Mouse (Mus musculus) hindbrain, embryonic 16.5 days (tissue): ENCODE data around the gene Lrrk2. TPM values are rescaled to one million over a fixed set of nuclear protein-coding genes. Genes with fewer than 3 reads are reported as not detected.

Source experiments
- ATAC-seq: fragments of 200-750 bp; cut with Nextera tagmentation; 2 replicates; pipeline ENCODE4 v1.8.0; 2017; ENCODE audit warnings: moderate TSS enrichment, moderate library complexity
- H3K27ac ChIP-seq: fragments of 300-500 bp; sonication (generic); 2 replicates; pipeline ENCODE4 v1.5.1; 2014; ENCODE audit warnings: low read depth, mild to moderate bottlenecking, control low read depth, low read length, moderate library complexity
- H3K27me3 ChIP-seq: fragments of 300-500 bp; sonication (generic); replicated peaks from 2 replicates; pipeline ENCODE4 v1.6.1; 2014; ENCODE audit warnings: low read length; ENCODE audit not compliant: control insufficient read depth, insufficient read depth
- H3K36me3 ChIP-seq: fragments of 300-500 bp; sonication (generic); 2 replicates; pipeline ENCODE4 v1.6.1; 2014; ENCODE audit warnings: mild to moderate bottlenecking, low read length, moderate library complexity, mixed read lengths; ENCODE audit not compliant: control insufficient read depth, insufficient read depth
- H3K4me1 ChIP-seq: fragments of 300-500 bp; sonication (generic); 2 replicates; pipeline ENCODE4 v1.6.1; 2014; ENCODE audit warnings: low read depth, low read length; ENCODE audit not compliant: control insufficient read depth, insufficient read depth
- H3K4me2 ChIP-seq: fragments of 300-500 bp; sonication (generic); 2 replicates; pipeline ENCODE4 v1.6.1; 2014; ENCODE audit warnings: mild to moderate bottlenecking, low read length, control low read depth, moderate library complexity
- H3K4me3 ChIP-seq: fragments of 300-500 bp; sonication (generic); 2 replicates; pipeline ENCODE4 v1.5.1; 2014; ENCODE audit warnings: mild to moderate bottlenecking, low read length, control low read depth, moderate library complexity
- H3K9ac ChIP-seq: fragments of 300-500 bp; sonication (generic); 2 replicates; pipeline ENCODE4 v1.6.1; 2014; ENCODE audit warnings: low read depth, mild to moderate bottlenecking, control low read depth, low read length, moderate library complexity
- H3K9me3 ChIP-seq: fragments of 300-500 bp; sonication (generic); 2 replicates; pipeline ENCODE4 v1.6.1; 2014; ENCODE audit warnings: mild to moderate bottlenecking, low read length, moderate library complexity; ENCODE audit not compliant: control insufficient read depth
- WGBS: fragments of 180-500 bp; shearing (Covaris S2); extraction: QIAGEN DNeasy Blood & Tissue Kit; methylation state at CpG from one replicate; pipeline ENCODE4 v1.1.7; 2014; 5-methylcytosine and 5-hydroxymethylcytosine counted together
- polyA plus RNA-seq: library from polyadenylated mRNA; unstranded; fragments of >200 nt; fragmentation: Nextera tagmentation; extraction: Ambion mirVana; gene quantifications from 2 replicates; pipeline ENCODE4 v1.2.1, GENCODE M21; 2015

The Lrrk2 gene
- polyA plus RNA-seq, 1 experiment from 2014 or later: 2.4 TPM

- H3K27me3 ChIP-seq: no peaks in the 10 kb centered on the region
- H3K4me3 ChIP-seq: no peak overlapping the region
- no peak overlapping the region for H3K27ac ChIP-seq
- ATAC-seq: no peak
- H3K9ac ChIP-seq: no peak overlapping the region
- H3K4me1 ChIP-seq: no peaks in the 10 kb centered on the region
- H3K4me2 ChIP-seq: no peak overlapping the region
- 67% methylated on average over 7 of the region's 7 CpGs for WGBS
- no peaks in the 10 kb centered on the region for H3K9me3 ChIP-seq
- no peaks in the 10 kb centered on the region for H3K36me3 ChIP-seq
These were observed 29.2 kb upstream of the Lrrk2 start for GRCm38 (mm10) chr15:91643632-91644348.

GRCm38 (mm10) chr15:91650270-91650669, 22.7 kb upstream of the Lrrk2 start:
- Histone ChIP-seq H3K4me2 (no peak overlapping the region), H3K9me3 (no peaks in the 10 kb centered on the region), H3K4me3 (no peak overlapping the region), H3K36me3 (no peaks in the 10 kb centered on the region), H3K4me1 (no peaks in the 10 kb centered on the region), H3K9ac (no peak overlapping the region), H3K27me3 (no peaks in the 10 kb centered on the region), H3K27ac (no peak overlapping the region)
- 65% methylated on average over 3 of the region's 3 CpGs for WGBS
- no peak for ATAC-seq

- H3K4me2 ChIP-seq: no peak overlapping the region
- no peak for ATAC-seq
- no peak overlapping the region for H3K9ac ChIP-seq
- H3K4me3 ChIP-seq: no peak overlapping the region
- no peak overlapping the region for H3K27ac ChIP-seq
- H3K9me3 ChIP-seq: no peaks in the 10 kb centered on the region; the same call in 1 of the 2 replicates
- no peaks in the 10 kb centered on the region for H3K4me1 ChIP-seq
- no peaks in the 10 kb centered on the region for H3K27me3 ChIP-seq
- H3K36me3 ChIP-seq: no peaks in the 10 kb centered on the region
- 76% methylated on average over 7 of the region's 7 CpGs for WGBS
These were observed 21.5 kb upstream of the Lrrk2 start for GRCm38 (mm10) chr15:91651493-91651892.

DNA sequence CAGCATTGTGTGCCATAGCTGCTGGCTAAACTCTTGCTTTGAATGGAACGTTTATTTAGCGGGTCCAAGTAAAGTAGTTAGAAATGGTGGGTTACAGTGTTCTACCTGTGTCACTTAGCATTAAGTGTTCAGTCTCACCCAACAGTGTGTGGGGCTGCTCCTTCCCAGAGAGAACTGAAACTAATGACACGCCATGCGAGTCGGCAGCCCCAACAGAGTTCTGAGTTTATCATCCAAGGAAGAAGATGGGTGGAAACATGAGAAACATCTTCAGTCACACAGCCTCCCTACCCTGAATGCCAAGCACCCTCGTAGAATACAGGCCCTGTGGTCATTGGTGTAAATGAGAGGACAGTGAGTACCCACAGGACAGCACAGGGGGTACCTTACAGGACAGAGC, 14.7 kb upstream of the Lrrk2 start:
- Histone ChIP-seq H3K4me3 (no peak overlapping the region), H3K27ac (no peak overlapping the region), H3K9ac (no peak overlapping the region), H3K4me2 (no peak overlapping the region), H3K9me3 (no peaks in the 10 kb centered on the region; the same call in 1 of the 2 replicates), H3K27me3 (no peaks in the 10 kb centered on the region), H3K4me1 (no peaks in the 10 kb centered on the region), H3K36me3 (no peaks in the 10 kb centered on the region)
- no peak for ATAC-seq
- WGBS: 90% methylated on average over 6 of the region's 6 CpGs

DNA sequence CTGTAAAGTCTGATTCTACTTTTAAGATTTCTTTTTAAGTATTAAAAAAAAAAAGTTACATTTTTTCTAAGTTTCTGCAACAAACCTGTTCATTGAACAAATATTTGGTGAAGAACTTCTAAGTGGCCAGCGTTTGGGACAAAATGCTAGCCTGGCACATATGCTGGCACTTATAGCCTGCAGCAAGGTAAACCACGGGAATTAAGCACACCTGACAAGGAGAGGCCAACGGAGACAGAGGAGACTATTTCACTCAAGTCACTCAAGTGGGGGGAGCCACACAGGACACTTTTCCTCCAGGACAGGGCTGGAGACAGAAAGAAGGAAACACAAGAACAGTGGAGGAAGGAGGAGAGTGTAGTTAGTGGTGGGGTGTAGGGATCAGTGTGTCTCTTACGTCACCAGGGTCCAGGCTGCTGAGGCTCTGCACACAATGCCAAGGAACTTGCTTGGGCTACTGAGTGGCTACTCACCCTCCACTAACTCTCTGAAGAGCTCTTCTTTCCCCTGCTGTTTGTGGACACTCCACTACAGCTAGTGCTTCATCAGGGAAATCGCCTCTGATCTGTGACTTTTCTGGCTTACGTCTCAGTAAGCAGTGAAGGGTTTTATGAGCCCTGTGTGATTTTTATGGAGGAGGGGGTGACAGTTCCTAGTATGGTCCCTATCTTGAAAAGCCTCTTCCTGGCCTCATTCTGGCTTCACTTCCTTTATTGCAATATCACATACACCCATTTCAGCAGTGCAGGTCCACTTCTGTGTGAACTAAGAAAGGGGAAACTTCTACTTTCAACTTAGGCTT, 12.5 kb upstream of the Lrrk2 start:
- H3K4me3 ChIP-seq: no peak overlapping the region
- H3K4me2 ChIP-seq: no peak overlapping the region
- ATAC-seq: no peak
- H3K9me3 ChIP-seq: no peaks in the 10 kb centered on the region; the same call in 1 of the 2 replicates
- H3K36me3 ChIP-seq: no peaks in the 10 kb centered on the region
- H3K9ac ChIP-seq: no peak overlapping the region
- H3K27ac ChIP-seq: no peak overlapping the region
- WGBS: 90% methylated on average over 6 of the region's 6 CpGs
- no peaks in the 10 kb centered on the region for H3K4me1 ChIP-seq
- H3K27me3 ChIP-seq: no peaks in the 10 kb centered on the region

DNA sequence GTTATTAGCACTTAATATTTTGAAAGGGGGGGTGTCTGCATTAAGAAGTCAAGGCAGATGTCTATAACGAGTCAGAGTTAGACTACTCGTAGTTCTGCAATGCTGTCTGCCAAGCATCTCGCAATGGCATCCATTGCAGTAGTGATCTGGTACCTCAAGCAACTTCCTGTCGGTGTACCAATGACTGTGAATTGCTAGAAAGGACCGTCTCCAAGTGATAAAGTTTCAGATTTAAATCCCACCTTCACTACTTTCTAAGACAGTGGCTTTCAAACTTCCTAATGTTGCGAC, 12.0 kb upstream of the Lrrk2 start:
- Histone ChIP-seq H3K4me1 (no peaks in the 10 kb centered on the region), H3K4me2 (no peak overlapping the region), H3K9me3 (no peaks in the 10 kb centered on the region), H3K27me3 (no peaks in the 10 kb centered on the region), H3K9ac (no peak overlapping the region), H3K4me3 (no peak overlapping the region), H3K36me3 (no peaks in the 10 kb centered on the region), H3K27ac (no peak overlapping the region)
- WGBS: 92% methylated on average over 6 of the region's 6 CpGs
- no peak for ATAC-seq

DNA sequence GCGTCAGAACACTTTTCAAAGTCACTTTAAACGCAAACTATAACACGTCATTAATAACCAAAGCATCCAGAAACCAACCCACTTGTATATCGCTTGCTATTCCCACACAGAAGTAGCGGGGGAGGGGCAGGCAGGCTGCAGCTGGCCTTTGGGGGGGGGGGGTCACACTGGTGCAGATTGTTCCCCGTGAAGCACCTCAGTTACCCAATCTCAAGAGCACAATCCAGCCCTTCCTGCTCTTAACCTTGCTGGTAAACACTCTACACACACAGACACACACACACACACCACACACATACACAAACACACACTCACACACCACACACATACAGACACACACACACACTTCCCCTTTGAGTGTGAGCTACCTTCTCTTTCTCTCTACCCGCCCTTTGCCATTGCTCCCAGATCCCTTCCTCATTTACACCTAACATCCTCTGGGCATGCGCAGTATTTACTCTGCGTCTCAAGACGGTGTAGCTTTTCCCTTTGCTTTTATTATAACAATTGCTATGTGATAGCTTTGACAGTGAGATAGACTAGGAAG, 8.3 kb upstream of the Lrrk2 start:
- WGBS: 82% methylated on average over 10 of the region's 10 CpGs
- Histone ChIP-seq H3K27ac (no peak overlapping the region), H3K4me1 (no peaks in the 10 kb centered on the region), H3K9ac (no peak overlapping the region), H3K36me3 (no peaks in the 10 kb centered on the region), H3K4me2 (no peak overlapping the region), H3K9me3 (no peaks in the 10 kb centered on the region), H3K4me3 (no peak overlapping the region), H3K27me3 (no peaks in the 10 kb centered on the region)
- no peak for ATAC-seq

DNA sequence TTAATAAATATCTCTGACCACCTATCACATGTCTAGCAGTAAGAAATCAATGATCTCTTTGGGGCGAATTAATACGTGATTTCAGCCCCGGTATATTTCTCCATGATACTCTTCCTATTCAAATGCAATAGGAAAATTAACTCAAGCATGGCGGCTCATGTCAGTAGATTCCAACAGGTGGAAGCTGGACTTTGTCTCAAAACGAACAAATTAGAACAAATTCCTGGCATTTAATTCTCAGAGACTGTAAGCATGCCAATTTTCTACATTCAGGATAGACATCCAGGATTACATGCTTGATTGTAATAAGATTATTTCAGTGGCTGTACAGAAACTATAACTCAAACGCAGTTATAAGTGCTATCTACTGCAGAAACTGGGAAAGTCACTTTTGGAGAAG, 7.4 kb upstream of the Lrrk2 start:
- Histone ChIP-seq H3K4me2 (no peak overlapping the region), H3K9me3 (no peaks in the 10 kb centered on the region), H3K9ac (no peak overlapping the region), H3K27ac (no peak overlapping the region), H3K4me3 (no peak overlapping the region), H3K4me1 (no peaks in the 10 kb centered on the region), H3K36me3 (no peaks in the 10 kb centered on the region), H3K27me3 (no peaks in the 10 kb centered on the region)
- WGBS: 90% methylated on average over 6 of the region's 6 CpGs
- ATAC-seq: no peak

GRCm38 (mm10) chr15:91671216-91671615, 1.8 kb upstream of the Lrrk2 start:
- Histone ChIP-seq H3K4me2 (no peak overlapping the region), H3K9ac (no peak overlapping the region), H3K36me3 (no peaks in the 10 kb centered on the region), H3K27me3 (no peaks in the 10 kb centered on the region), H3K4me3 (no peak overlapping the region), H3K4me1 (peaks cover 4% of the 10 kb centered on the region; the same call in 1 of the 2 replicates), H3K9me3 (no peaks in the 10 kb centered on the region), H3K27ac (no peak overlapping the region)
- 90% methylated on average over 2 of the region's 2 CpGs for WGBS
- no peak for ATAC-seq
